Mouse (Mus musculus) adrenal gland, adult (tissue): ENCODE results near the gene Hivep3.
A peak's percentile ranks its signal among the peaks of the same experiment; 100 is the strongest.

Experiments used
- DNase-seq, 2 experiments: peaks; one replicate each; pipeline ENCODE4 v3.0.0; 2022 to 2023; ENCODE audit warnings: low spot score in 1 of 2; ENCODE audit not compliant: inconsistent age in 2 of 2

Gene Hivep3

DNA sequence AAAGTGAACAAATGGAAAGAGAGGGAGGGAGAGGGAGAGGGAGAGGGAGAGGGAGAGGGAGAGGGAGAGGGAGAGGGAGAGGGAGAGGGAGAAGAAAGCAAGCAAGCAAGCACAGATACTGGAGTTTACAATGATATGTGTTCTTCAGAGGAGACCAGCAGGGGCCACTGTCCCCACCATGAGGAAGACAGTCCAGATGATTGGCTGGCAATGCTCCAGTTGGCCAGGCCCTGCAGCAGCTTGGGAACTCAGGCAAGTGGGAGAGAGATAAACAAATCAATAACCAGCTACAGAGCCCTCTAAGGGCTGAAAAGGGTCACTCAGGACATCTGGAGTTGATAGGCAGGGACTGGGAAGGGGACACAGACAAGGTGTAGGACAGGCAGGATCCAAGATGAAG, 169.7 kb downstream of the Hivep3 start:
- peak in 1 of 2 experiments; percentile 42 for DNase-seq

DNA sequence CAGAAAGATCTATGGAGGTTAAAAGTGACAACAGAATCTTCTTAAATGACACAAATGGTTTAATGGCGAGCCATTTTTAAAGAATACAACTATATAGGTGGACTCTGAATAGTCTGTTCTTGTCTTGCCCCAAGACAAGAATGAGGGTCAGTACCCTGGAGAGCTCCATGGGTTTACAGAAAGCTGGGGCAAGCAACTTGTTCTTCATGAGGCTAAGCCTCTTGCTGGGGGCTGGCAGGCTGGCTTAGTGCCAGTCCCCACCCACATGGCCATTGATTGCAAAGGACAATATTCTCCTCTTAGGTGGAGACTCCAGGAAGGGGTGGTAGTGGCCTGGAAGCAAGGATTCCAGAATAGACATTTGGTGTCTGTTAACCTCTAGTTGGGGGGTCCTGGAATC, 170.2 kb downstream of the Hivep3 start:
- peak in 1 of 2 experiments; percentile 48 for DNase-seq

DNA sequence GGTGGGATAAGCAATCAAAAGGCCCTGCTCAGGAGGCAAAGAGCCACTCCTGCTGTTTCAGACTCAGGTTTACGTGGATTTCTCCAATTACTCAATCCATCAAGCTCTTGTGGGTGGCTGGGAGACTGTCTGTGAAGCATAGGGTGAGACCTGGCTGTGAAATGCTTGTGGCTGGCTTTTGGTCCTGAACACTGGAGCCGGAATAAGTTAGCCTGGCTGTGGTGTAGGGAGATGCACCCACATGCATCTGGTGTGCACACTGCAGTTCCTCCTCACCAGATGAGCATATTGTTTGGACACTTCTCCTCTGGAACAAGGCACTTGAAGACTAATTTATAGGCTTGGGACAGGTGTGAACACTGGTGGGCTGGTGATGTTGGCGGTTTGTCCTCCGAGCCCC, 170.7 kb downstream of the Hivep3 start:
- no peak for DNase-seq

DNA sequence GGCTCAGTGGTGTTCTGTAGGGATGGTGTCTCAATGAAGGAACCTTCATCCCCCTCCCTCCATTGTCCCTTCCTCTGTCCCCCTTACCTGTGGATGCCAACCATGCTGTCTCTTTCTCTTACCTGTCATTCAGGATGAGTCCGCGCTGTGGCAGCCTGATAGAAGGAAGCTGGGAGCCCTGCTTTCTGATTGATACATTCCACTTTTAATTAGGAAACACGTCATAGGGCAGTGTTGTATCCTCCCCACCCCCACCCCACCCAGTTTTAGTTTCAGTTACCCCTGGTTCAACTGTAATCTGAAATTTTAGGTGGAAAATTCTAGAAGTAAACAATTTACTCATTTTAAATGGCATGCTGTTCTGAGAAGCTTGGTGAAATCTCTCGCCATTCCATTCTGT, 173.5 kb downstream of the Hivep3 start:
- no peak for DNase-seq

DNA sequence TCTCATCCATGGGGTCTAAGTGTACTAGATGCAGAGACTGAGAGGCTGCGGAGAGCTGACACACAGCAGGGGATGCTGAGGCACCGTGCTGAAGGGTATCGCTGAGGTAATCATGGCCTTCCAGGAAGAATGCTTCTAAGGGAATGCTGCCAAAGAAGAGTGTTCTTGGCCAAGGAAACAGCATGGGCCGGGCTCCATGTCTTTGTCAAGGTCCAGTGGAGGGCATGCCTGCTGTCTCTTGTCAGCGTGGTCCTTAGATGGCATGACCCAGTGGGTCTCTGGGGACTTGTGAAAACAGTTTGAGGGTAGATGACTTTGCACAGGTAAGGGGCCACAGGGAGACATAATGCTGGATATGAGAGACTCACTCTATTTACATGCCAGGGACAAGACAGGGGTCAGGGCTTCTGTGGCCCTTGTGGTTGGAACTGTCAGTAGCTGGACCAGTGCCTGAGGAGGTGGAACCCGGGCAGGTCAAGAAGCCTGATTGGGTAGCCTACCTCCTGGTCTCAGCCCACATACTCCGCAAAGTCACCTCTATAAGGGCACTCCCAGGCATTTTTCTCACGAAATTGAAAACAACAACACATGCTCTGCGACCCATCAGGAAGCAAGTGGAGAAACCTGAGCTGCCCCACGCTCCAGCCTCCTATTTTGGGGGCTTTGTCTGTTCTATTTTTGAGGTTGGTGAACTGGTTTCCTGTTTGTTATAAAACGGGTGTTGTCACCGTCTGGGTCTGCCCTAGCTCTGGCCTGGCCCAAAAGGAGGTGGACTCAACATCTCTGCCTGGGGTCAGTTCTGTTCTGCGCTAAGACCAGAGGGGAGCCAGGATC, 177.7 kb downstream of the Hivep3 start:
- DNase-seq, result peak; percentile 61 to 87

DNA sequence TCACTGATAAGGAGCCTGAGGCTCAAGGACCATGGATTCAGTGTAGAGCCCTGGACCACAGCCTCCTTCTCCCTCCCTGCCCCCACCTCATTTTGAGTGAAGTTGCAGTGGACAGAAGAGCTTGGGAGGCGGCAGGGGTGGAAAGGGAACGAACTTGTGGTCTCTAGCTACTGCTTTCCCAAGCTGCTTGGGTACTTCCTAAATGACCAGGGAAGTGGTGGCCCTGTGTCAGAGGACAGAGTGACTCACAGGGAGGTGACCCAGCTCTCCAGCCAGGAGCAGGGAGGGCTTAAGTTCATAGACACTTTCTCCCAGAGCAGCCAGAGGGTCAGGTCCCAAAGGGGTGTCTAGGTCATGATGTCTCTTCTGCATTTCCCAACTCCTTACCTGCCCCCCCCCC, 178.6 kb downstream of the Hivep3 start:
- peak; percentile 45 to 74 for DNase-seq

DNA sequence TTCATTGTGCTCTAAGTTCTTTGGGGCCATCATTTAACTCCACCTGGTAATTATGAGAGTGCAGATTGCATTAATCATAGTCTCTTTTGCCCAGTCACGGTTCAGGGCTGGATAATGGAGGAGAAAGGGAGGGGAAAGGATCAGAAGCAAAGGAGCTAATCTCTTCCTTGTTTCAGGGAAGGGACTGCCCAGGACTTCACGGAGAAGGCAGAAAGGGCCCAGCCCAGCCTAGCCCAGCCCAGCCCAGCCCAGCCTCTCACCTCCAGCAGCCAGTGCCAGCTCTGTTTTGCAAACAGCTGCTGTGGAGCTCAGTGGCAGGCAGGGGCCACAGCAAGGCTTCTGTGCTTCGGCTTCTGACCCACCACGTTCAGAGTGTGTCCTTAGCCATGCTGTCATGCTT, 180.6 kb downstream of the Hivep3 start:
- DNase-seq, result no peak

DNA sequence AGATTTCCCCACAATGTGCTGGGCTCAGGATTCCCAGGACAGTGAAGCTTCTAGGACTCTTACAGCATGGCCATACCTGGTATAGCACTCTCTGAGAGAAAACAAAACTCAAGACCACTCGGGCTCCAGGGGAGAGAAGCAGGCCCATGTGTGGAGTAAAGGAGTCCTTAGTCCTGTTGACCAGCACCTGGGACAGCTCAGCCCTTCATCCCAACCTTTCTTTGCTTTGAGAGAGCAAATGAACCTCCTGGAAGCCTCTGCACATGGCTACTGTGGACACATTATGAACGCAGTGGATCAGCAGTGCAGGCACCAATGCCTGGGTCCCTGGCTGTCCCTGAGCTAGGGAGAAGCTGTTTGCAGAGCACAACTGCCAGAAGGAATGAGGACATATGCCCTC, 181.5 kb downstream of the Hivep3 start:
- DNase-seq, result no peak

DNA sequence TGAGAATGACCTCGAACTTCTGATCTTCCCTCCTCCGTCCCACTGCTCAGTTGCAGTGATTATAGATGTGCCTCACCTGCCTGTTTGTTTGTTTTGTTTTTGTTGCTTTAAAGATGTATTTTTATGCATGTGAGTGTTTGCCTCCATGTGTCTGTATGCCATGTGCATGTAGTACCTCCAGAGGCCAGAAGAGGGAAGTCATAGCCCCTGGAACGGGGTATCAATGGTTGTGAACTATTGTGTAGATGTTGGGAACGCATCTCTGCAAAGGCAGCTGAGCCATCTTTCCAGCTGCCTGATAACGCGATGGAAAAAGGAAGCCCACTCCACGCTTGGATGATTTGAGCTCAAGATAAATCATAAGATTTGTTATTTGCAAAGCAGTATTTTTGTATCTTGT, 183.9 kb downstream of the Hivep3 start:
- DNase-seq, result peak in 1 of 2 experiments; percentile 68

DNA sequence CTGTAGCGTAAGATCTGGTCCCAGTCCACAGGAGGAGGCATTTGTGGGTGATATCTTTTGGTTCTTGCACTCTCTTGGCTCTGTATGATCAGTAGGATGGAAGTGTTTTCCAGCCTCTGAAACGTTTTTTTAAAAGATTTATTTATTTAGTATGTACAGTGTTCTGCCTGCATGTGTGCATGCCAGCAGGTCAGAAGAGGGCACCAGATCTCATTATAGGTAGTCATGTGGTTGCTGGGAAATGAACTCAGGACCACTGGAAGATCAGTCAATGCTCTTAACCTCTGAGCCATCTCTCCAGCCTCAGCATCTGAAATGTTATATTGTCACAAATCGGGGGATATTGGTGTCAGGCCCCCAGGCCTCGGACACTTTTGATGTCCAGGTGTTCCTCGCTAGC, 185.8 kb downstream of the Hivep3 start:
- no peak for DNase-seq

DNA sequence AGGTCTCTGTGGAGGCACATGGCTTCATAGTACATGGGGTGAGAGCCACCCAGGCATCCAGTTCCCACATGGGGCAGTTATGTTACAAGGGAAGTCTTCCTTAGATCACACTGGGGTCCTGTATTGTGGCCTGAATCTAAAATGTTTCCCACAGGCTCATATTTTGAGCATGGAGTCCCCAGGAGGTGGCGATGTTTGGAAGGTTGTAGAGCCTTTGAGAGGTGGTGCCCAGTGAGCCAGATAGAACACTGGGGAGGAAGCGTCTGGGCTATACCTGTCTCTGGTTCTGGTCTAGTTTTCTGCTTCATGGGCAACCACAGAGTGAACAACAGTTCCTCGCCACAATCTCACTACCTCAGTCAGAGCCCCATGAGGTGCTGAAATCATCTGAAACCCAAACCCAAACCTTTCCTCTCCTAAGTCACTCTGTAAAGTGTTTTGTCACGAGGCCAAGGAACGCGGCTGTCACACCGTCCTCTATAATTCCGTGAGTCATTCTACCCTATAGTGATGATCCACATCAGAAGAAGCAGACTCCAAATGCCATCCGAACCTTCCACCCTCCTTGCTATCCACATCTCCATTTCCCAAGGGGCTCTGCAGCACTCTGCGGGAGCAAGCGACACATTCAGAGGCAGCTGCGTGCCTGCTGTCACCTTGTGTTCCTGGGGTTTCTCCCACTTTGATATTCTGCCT, 187.6 kb downstream of the Hivep3 start:
- DNase-seq, result peak in 1 of 2 experiments; percentile 47

DNA sequence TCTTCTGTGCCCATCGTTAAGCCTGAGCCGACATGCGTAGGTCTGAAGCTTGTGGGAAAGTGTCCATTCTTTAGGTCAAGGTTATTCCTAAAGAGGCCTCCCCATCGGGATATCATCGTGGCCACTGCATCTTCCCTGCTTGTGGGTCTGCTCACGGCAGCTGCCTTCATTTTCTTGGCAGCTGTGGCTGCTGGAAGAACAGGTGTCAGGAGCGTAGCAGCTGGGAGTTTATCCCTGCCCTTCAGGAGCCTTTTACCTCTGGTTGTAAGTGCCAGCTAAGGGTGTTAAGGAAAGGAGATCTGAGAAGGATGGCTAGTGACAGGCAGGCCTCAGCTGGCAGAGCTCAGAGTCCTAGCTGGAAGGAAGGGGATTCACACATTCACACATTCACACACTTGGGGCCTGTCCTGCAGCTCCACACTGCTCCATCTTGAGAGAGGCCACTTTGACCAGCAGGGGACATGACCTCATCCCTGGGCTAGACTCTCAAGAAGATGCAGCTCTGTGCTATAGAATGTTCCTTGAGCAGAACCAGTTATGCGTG, 188.2 kb downstream of the Hivep3 start:
- DNase-seq, result no peak

DNA sequence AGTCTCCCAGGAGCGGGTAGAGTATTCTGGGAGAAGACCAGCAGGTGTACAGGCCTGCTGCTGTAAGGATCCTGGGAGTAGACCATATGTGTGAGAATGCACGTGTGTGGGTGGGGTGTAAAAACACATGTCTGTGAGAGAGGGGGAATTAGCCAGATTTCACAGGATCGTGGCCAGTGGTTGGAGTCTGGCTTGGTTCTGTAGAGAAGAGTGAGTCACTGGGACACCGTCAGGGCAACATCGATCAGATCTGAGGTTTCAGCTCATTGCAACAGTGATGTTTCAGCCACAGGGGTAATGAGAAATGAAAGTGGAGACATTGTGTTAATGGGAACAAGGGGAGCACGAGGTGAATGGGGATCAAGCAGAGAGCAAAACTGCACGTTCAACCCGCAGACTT, 189.4 kb downstream of the Hivep3 start:
- no peak for DNase-seq

DNA sequence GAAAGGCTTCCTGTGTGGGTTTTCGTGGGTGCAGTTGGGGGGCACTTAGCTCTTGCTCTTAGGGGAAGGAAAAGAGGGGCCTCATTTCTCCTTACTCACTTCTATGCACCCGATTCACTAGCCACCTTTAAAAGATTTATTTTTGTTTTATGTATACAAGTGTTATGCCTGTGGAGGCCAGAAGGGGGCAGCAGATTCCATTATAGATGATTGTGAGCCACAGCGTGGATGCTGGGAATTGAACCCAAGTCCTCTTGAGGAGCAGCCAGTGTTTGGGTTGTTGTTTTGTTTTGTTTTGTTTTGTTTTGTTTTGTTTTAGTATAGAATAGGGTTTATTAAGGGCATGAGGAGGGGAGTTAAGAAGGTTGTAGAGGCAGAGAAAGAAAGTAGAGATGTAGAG, 189.8 kb downstream of the Hivep3 start:
- no peak for DNase-seq

DNA sequence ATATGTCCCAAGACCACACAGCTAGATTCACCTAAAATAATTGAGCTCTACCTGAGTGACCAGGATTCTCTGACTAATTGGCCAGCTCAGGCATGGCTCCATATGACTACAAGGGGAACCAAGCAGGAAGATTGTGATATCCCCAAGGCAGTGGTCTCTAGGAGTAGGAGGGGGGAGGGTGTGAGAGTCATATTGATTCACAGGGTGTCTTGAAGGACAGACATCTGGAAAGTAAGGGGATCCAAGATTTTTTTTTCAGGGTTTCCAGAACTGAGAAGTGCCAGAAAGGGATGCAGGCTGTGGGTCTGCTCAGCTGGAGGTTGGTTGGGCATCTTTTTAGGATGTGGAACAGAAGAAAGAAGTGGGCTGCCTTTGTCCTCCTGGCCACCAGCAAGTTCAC, 191.5 kb downstream of the Hivep3 start:
- no peak for DNase-seq

DNA sequence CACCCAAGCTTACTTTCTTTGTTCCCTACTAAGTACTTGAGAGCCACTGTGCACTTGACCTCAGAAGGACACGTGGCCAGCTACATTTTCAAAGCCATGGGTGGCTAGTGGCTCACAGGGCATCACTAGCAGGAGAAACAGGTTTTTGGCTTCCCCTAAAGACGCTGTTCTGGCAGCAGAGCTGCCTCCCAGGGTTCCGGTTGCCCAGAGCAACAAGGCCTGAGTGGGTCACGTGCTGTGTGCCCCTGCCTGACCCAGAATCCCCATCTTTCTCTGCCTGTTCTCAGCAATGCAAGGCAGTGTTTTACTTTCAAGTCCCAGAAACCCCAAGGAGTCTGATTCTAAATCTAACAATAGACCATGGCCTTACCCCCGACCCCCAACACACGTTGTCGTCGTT, 198.3 kb downstream of the Hivep3 start:
- no peak for DNase-seq

DNA sequence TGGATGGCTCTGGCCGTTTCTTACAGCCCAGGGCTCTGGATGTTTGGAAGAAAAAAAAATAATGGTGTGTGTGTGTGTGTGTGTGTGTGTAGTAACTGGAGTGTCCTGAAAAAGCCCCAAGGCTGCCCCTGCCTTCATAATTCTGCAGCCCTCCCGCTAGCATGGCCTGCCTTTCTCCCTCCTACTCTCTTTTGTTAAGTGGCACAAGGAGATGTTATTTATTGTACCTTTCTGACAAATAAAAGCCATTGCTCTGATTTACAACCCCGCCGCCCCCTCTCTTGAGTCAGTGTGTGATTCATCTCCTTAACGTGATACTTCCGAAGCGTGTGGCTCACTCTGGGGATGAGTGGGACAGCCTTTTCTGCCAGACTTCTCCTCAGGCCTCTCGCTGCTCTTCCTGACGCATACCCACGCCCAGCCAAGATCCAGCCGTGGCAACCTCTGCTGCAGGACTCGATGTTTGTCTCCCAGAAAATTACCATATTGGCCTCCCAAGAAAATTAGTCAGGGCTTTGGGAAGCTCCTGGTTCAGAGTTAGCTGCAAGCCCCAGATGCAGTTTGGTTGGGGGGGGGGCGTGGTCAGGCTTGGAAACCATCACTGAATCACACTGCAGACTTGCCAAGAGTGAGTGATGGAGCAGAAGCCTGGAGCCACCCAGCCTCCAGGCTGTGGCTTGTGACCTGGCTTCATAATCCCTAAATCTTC, 199.1 kb downstream of the Hivep3 start:
- DNase-seq, result peak; percentile 64 to 80

DNA sequence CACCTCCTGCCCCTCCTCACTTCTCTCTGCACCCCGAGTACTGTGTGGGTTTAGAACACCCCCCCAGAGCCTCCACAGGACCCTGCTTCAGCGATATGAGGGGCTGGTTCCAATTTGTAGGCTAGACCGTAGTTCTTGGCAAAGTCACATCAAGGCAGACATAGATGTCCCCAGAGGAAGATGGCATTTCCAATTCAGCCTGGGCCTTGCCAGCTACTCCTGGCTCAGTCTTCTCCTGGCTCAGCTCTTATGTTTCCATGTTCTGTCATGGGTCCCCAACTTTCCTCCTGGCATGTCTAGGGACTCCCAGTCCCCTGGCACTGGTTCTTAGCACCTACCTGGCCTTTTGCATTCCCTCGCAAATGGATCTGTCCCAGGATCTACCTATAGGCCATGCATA, 201.3 kb downstream of the Hivep3 start:
- DNase-seq, result no peak

DNA sequence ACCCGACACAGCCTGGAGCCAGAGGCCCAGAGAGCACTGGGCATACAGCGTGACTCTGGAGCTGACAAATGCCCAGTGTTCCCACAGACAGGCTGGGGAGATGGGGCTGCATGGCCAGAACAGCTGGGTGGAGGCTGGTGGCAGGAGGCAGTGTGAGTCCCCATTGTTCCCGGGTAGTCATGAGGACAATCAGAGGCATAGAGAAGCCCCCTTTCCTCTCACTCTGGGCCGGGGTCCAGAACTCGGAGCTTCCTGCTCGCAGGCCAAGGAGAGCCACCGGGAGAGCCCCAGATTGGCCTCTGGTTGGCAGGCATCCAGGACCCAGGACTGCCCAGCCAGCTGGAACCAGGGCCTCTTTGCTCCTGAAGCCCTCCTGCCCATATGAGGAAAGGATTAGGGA, 204.3 kb downstream of the Hivep3 start:
- peak; percentile 42 to 64 for DNase-seq

DNA sequence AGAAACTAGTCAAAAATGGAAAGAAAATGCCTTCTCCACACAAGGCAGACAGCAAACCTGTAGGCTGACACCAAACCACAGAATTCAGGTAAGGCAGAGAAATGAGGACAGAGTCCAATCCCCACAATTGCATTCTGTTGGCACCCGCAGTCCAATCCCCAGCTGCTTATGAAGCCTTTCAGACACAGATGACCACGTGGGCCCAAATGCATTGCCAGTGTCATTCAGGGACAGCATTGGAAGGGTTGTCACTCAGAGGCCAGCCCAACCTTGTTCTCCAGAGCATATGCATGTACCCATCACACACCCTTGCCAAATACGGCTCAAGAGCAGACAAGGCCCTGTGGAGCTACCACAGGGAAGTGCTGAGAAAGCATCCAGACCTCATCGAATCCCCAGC, 204.9 kb downstream of the Hivep3 start:
- DNase-seq, result no peak

DNA sequence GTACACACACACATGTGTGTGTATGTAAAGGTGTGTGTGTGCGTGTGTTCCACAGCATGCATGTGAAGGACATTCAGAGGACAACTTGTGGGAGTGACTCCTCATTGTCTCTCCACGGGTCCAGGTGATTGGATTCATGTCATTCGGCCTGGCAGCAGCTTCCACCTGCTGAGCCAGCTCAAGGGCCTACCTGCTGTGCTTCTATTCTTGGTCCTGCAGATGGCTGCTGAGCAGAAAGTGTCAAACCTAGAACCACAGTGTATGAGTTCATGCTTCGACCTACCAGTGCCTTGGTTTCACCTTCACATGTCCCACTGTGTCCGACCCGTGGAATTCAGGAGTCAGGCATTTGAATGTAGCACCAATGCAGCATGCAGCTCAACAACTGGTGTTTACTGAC, 206.2 kb downstream of the Hivep3 start:
- DNase-seq, result no peak
